ENCODE assay signal across 32 mouse cellular contexts in the genomic region with DNA sequence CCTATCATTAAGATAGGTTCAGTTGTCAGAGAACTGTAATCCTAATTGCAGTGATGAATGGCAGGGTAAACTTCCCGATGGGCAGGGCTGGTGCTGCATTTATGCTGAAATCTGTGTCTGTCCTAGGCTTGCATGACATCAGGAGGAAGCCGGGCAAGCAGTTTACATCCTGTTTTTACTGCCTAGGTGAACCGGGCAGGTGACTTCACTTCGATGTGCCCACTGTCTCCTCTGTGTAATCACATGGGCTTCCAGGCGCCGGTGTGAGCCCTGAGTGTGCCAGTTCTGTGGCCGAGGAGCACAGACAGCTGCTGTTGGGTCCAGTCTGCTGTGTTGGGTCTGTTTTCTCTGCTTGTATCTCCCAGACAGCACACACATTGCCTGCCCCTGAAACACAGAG. TPM values are rescaled to one million over a fixed set of nuclear protein-coding genes. Genes with fewer than 3 reads are reported as not detected.
DNase-seq lines count a peak whose midpoint lies in the region; ATAC-seq lines count a peak whose summit lies in the region.
"Had no signal": no experiment of that assay in that cellular context is flagged by ENCODE, and none has a peak within 500 bp of the region (broad histone marks: within the 10 kb centered on the region; RNA-seq: fewer than 3 reads in every experiment).

No protein-coding gene starts in this region.

- H3K4me2 ChIP-seq in intestine, embryonic 15.5 days (replicated peaks) = no peak overlapping the region
- H3K4me2 ChIP-seq: heart, embryonic 13.5 days; hindbrain, embryonic 13.5 days; midbrain, embryonic 11.5 days; neural tube, embryonic 15.5 days had no signal

- 81% methylated on average over 7 of the region's 7 CpGs for WGBS in hindbrain, embryonic 10.5 days
- 71% methylated on average over 7 of the region's 7 CpGs for WGBS in intestine, embryonic 15.5 days

- no peak overlapping the region for H3K4me3 ChIP-seq in hindbrain, embryonic 10.5 days
- no peak overlapping the region for H3K4me3 ChIP-seq in intestine, embryonic 15.5 days (replicated peaks)
- H3K4me3 ChIP-seq: heart, adult 2 months; heart, embryonic 13.5 days; hindbrain, embryonic 13.5 days; neural tube, embryonic 15.5 days had no signal

- no peaks in the 10 kb centered on the region for H3K9me3 ChIP-seq in hindbrain, embryonic 10.5 days
- no peaks in the 10 kb centered on the region for H3K9me3 ChIP-seq in intestine, embryonic 15.5 days
- H3K9me3 ChIP-seq: heart, embryonic 13.5 days; hindbrain, embryonic 13.5 days; neural tube, embryonic 15.5 days had no signal

- no peaks in the 10 kb centered on the region for H3K36me3 ChIP-seq in hindbrain, embryonic 10.5 days
- no peaks in the 10 kb centered on the region for H3K36me3 ChIP-seq in intestine, embryonic 15.5 days
- H3K36me3 ChIP-seq: heart, embryonic 13.5 days; hindbrain, embryonic 13.5 days; neural tube, embryonic 15.5 days had no signal

- ATAC-seq in CD4-positive, CD25-positive, alpha-beta regulatory T cell, adult 4 months = peak; percentile 45
- peak; percentile 35; the same call in 1 of the 2 replicates for ATAC-seq in megakaryocyte, adult 5-6 weeks (ENCODE audit: poor library complexity, severe bottlenecking)
- no peak for ATAC-seq in intestine, embryonic 15.5 days
- ATAC-seq: forebrain, embryonic 16.5 days; inflammation-experienced regulatory T-cells, adult 6 months; lung, postnatal 0 days had no signal

- no peak overlapping the region for H3K9ac ChIP-seq in intestine, embryonic 15.5 days
- H3K9ac ChIP-seq: heart, embryonic 13.5 days; hindbrain, embryonic 13.5 days; neural tube, embryonic 15.5 days had no signal

- H3K27ac ChIP-seq in hindbrain, embryonic 10.5 days = no peak overlapping the region
- no peak overlapping the region for H3K27ac ChIP-seq in intestine, embryonic 15.5 days
- H3K27ac ChIP-seq: heart, adult 2 months; heart, embryonic 13.5 days; hindbrain, embryonic 13.5 days; kidney, postnatal 0 days; neural tube, embryonic 15.5 days had no signal

- H3K4me1 ChIP-seq in hindbrain, embryonic 10.5 days (replicated peaks) = no peaks in the 10 kb centered on the region
- no peaks in the 10 kb centered on the region for H3K4me1 ChIP-seq in intestine, embryonic 15.5 days (replicated peaks)
- H3K4me1 ChIP-seq: heart, embryonic 13.5 days; hindbrain, embryonic 13.5 days; neural tube, embryonic 15.5 days had no signal

- DNase-seq in spleen, postnatal 36 days (ENCODE audit: low spot score in 2 of 2) = peak; percentile 22 to 36
- DNase-seq in spleen, postnatal 10 days (ENCODE audit: low spot score in 2 of 2) = no peak
- no peak for DNase-seq in hindbrain, embryonic 10.5 days (ENCODE audit: low spot score)
- no peak for DNase-seq in gastrocnemius, postnatal 25 days
- DNase-seq: adrenal gland, postnatal 10 days; cerebellum, adult 2 months; cerebellum, postnatal 36 days; embryo, embryonic 11 days; gastrocnemius, postnatal 36 days; heart, adult 2 months; heart, postnatal 14 days; kidney, adult 2 months; layer of hippocampus, adult 9-11 months; left cerebral cortex, postnatal 4 days had no signal

- peaks cover 6% of the 10 kb centered on the region; the same call in 1 of the 2 replicates for H3K27me3 ChIP-seq in hindbrain, embryonic 10.5 days (ENCODE audit: insufficient read depth, poor library complexity, severe bottlenecking)
- 0 out of 2 replicates have a peak, but pooled peaks cover 3% of the 10 kb centered on the region for H3K27me3 ChIP-seq in intestine, embryonic 15.5 days (replicated peaks)

RNA-seq across cellular contexts. Expression of gene Lypd3, which starts 10.1 kb away (rescaled TPM):
- polyA plus RNA-seq in CD4-positive, CD25-positive, alpha-beta regulatory T cell, adult 4 months (2017; shearing (Covaris generic)) = not detected
- total RNA-seq in megakaryocyte, adult 5-6 weeks (2015) = not detected in 2 replicates
- not detected in 2 replicates for total RNA-seq in megakaryocyte, adult 5-6 weeks (2017)
- 0.47 and 2.1 TPM in 2 replicates for polyA plus RNA-seq in hindbrain, embryonic 10.5 days (2016; fragmentation: Nextera tagmentation; extraction: Ambion mirVana)
- not detected for total RNA-seq in gastrocnemius, postnatal 25 days (2021)
- 0.44 and 0.64 TPM in 2 replicates for polyA plus RNA-seq in intestine, embryonic 15.5 days (2015; fragmentation: Nextera tagmentation; extraction: Ambion mirVana)
- total RNA-seq: gastrocnemius, postnatal 36 days; heart, adult 2 months; heart, postnatal 14 days; liver, adult 2 months had no signal
- polyA plus RNA-seq: heart, adult 2 months; hindbrain, embryonic 13.5 days; inflammation-experienced regulatory T-cells, adult 6 months; liver, adult 2 months; lung, postnatal 0 days had no signal

RNA-seq across cellular contexts. Expression of gene Tex101, which starts 30.0 kb away (rescaled TPM):
- polyA plus RNA-seq in CD4-positive, CD25-positive, alpha-beta regulatory T cell, adult 4 months (2017; shearing (Covaris generic)) = not detected
- total RNA-seq in megakaryocyte, adult 5-6 weeks (2015) = not detected in 2 replicates
- total RNA-seq in megakaryocyte, adult 5-6 weeks (2017) = not detected in 2 replicates
- polyA plus RNA-seq in hindbrain, embryonic 10.5 days (2016; fragmentation: Nextera tagmentation; extraction: Ambion mirVana) = not detected in 2 replicates
- total RNA-seq in gastrocnemius, postnatal 25 days (2021) = not detected
- 0.14 and 0.15 TPM in 2 replicates for polyA plus RNA-seq in intestine, embryonic 15.5 days (2015; fragmentation: Nextera tagmentation; extraction: Ambion mirVana)
- total RNA-seq: adrenal gland, postnatal 10 days; gastrocnemius, postnatal 36 days; heart, adult 2 months; heart, postnatal 14 days; left cerebral cortex, adult 18-20 months; left cerebral cortex, postnatal 4 days; liver, adult 2 months; midbrain, postnatal 0 days had no signal
- polyA plus RNA-seq: cerebellum, adult 2 months; forebrain, embryonic 16.5 days; heart, embryonic 13.5 days; hindbrain, embryonic 13.5 days; inflammation-experienced regulatory T-cells, adult 6 months; kidney, adult 2 months; kidney, postnatal 0 days; large intestine, adult 2 months; liver, adult 2 months; liver, embryonic 16.5 days; lung, postnatal 0 days; midbrain, embryonic 11.5 days; midbrain, postnatal 0 days; neural tube, embryonic 15.5 days; stomach, embryonic 14.5 days; urinary bladder, adult 2 months had no signal

RNA-seq across cellular contexts. Expression of gene Phldb3, which starts 35.9 kb away (rescaled TPM):
- polyA plus RNA-seq in CD4-positive, CD25-positive, alpha-beta regulatory T cell, adult 4 months (2017; shearing (Covaris generic)) = under 1 TPM in 1 of 2 experiments, not detected in 1; 0.90 TPM
- 1.0 and 1.2 TPM in 2 replicates for total RNA-seq in megakaryocyte, adult 5-6 weeks (2015)
- 3.7 and 4.0 TPM in 2 replicates for total RNA-seq in megakaryocyte, adult 5-6 weeks (2017)
- not detected in 2 replicates for polyA plus RNA-seq in hindbrain, embryonic 10.5 days (2016; fragmentation: Nextera tagmentation; extraction: Ambion mirVana)
- under 1 TPM; 0.59 to 0.70 TPM for total RNA-seq in gastrocnemius, postnatal 25 days (2021)
- 0.35 and 0.39 TPM in 2 replicates for polyA plus RNA-seq in intestine, embryonic 15.5 days (2015; fragmentation: Nextera tagmentation; extraction: Ambion mirVana)
- polyA plus RNA-seq: forebrain, embryonic 16.5 days; heart, embryonic 13.5 days; hindbrain, embryonic 13.5 days; midbrain, embryonic 11.5 days; midbrain, postnatal 0 days; neural tube, embryonic 15.5 days had no signal

RNA-seq across cellular contexts. Expression of gene Zfp575, which starts 59.0 kb away (rescaled TPM):
- polyA plus RNA-seq in CD4-positive, CD25-positive, alpha-beta regulatory T cell, adult 4 months (2017; shearing (Covaris generic)) = under 1 TPM in 1 of 2 experiments, not detected in 1; 0.31 TPM
- 0.16 and 0.27 TPM in 2 replicates for total RNA-seq in megakaryocyte, adult 5-6 weeks (2015)
- 0.08 and 0.22 TPM in 2 replicates for total RNA-seq in megakaryocyte, adult 5-6 weeks (2017)
- 2.0 and 3.2 TPM in 2 replicates for polyA plus RNA-seq in hindbrain, embryonic 10.5 days (2016; fragmentation: Nextera tagmentation; extraction: Ambion mirVana)
- under 1 TPM in 1 of 2 experiments, not detected in 1; 0.13 TPM for total RNA-seq in gastrocnemius, postnatal 25 days (2021)
- 3.2 and 3.6 TPM in 2 replicates for polyA plus RNA-seq in intestine, embryonic 15.5 days (2015; fragmentation: Nextera tagmentation; extraction: Ambion mirVana)
- total RNA-seq: liver, adult 2 months had no signal
- polyA plus RNA-seq: liver, adult 2 months had no signal

RNA-seq across cellular contexts. Expression of gene Ethe1, which starts 59.1 kb away (rescaled TPM):
- 10 to 100 TPM; 13.8 to 19.6 TPM for polyA plus RNA-seq in CD4-positive, CD25-positive, alpha-beta regulatory T cell, adult 4 months (2017; shearing (Covaris generic))
- 148 and 171 TPM in 2 replicates for total RNA-seq in megakaryocyte, adult 5-6 weeks (2015)
- total RNA-seq in megakaryocyte, adult 5-6 weeks (2017) = 59.2 and 67.7 TPM in 2 replicates
- polyA plus RNA-seq in hindbrain, embryonic 10.5 days (2016; fragmentation: Nextera tagmentation; extraction: Ambion mirVana) = 22.2 and 23.2 TPM in 2 replicates
- 10 to 100 TPM; 21.6 to 25.9 TPM for total RNA-seq in gastrocnemius, postnatal 25 days (2021)
- 35.7 and 36.7 TPM in 2 replicates for polyA plus RNA-seq in intestine, embryonic 15.5 days (2015; fragmentation: Nextera tagmentation; extraction: Ambion mirVana)

Comparison
In these comparisons a context has a peak if more than half of its experiments do, and no peak if none do; other contexts are left out.
1. DNase-seq: peak in spleen, postnatal 36 days (2 of 2); none in spleen, postnatal 10 days (0 of 2), hindbrain, embryonic 10.5 days (single experiment) and gastrocnemius, postnatal 25 days (single experiment).